Mouse (Mus musculus): Measurements from ENCODE around the gene Krtap2-4.
"Not testable (repeated sequence)": the region's sequence is repeated elsewhere in the genome, so short reads cannot be mapped to it uniquely, and the experiment has no call there.

The Krtap2-4 gene

GRCm38 (mm10) chr11:99614796-99615363, at the start of gene Krtap2-4:
TSS of gene Krtap2-4 (minus strand) at chr11:99614846.
- no peak for DNase-seq (ENCODE audit: low spot score)

GRCm38 (mm10) chr11:99662802-99663201, 48.2 kb upstream of the Krtap2-4 start:
- DNase-seq (ENCODE audit: low spot score), result no peak

GRCm38 (mm10) chr11:99659256-99659655, 44.6 kb upstream of the Krtap2-4 start:
- DNase-seq (ENCODE audit: low spot score), result no peak

DNA sequence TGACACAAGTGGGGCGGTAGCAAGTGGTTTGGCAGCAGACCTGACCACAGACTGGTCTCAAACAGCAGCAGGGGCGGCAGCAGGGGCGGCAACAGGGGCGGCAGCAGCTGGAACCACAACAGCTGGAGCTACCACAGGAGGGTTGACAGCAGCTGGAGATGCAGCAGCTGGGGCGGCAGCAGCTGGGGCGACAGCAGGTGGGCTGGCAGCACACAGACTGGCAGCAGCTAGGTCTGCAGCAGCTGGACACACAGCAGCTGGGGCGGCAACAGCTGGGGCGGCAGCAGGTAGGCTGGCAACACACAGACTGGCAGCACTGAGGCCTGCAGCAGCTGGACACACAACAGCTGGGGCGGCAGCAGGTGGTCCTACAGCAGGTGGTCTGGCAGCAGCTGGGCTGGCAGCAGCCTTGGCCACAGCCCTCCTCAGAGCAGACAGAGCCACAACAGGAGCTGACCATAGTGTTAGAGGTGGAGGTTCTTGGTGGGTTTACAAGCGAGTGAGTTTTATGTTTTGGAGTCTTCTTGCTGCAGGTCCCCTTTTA, 43.9 kb upstream of the Krtap2-4 start, which contains the start of gene Gm11563:
Gm11563 (minus strand) TSS at position 494 of the 544 bp plus-strand sequence.
- DNase-seq (ENCODE audit: low spot score), result not testable (repeated sequence)

- DNase-seq (ENCODE audit: low spot score), result no peak
Observed at GRCm38 (mm10) chr11:99657051-99657450, 42.4 kb upstream of the Krtap2-4 start.

DNA sequence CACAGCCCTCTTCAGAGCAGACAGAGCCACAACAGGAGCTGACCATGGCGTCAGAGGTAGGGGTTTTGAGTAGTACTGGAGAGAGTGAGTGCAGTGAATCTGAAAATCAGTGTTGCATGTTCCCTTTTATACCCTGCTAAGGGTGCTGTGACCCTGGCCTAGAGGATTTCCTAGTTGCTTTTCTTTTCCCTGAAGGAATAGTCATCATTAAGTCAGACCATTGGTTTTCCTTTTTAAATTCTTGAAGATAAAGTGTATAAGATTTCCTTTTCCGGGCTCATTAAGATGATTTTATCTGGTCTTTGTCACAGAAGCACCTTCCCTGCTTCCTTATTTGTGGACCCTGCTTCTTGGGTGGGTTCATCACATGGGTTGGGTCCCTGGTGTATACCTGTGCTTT, 35.5 kb upstream of the Krtap2-4 start, which contains the start of gene Gm11555:
Gm11555 (minus strand) TSS at position 101 of the 400 bp plus-strand sequence.
- DNase-seq (ENCODE audit: low spot score), result no peak

DNA sequence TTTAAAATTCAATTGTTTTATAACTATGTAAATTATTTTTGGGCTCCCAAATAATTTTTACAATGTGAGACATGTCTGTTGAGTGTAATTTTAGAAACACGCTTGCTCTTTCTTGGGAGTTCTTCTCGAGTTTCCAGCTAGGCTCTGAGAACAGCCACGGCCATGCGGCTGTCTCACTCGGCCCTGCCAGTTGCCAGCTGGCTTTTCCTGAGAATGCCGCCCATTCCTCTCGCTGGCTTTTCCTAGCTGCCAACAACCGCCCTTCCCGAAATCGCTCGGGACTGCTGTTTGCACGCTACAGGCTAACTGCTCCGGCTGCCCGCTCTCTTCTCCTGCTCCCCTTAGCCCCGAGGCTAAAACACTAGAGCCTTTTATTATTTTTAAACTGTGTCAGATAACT, 31.8 kb upstream of the Krtap2-4 start:
- no peak for DNase-seq (ENCODE audit: low spot score)

DNA sequence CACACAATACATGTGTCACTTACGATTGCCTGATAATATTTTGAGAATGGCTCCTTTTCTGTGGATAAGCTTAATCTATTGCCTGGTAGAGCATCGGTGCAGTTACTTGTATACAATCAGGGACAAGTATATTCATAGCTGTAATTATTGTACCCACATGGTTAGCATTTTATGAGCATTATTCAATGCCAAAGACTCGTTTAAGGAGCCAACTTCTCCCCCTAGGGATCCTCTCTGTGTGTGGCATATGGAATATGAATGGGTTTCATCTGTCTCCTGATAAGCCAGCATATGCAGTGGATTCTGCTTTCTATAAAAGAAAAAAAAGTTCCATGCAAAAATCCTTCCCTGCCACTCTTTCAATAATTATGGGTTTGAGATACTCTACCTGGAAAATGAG, 29.7 kb upstream of the Krtap2-4 start:
- no peak for DNase-seq (ENCODE audit: low spot score)

DNA sequence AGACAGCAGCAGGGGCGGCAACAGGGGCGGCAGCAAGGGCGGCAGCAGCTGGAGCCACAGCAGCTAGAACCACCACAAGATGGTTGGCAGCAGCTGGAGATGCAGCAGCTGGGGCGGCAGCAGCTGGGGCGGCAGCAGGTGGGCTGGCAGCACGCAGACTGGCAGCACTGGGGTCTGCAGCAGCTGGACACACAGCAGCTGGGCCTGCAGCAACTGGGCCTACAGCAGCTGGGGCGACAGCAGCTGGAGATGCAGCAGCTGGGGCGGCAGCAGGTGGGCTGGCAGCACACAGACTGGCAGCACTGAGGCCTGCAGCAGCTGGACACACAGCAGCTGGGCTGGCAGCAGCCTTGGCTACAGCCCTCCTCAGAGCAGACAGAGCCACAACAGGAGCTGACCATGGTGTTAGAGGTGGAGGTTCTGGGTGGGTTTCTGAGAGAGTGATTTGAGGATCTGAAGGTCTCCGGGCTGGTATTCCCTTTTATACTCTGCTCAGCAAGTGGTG, 29.0 kb upstream of the Krtap2-4 start, which contains the start of gene Krtap4-7:
Krtap4-7 (minus strand) TSS at position 455 of the 505 bp plus-strand sequence.
- not testable (repeated sequence) for DNase-seq (ENCODE audit: low spot score)

DNA sequence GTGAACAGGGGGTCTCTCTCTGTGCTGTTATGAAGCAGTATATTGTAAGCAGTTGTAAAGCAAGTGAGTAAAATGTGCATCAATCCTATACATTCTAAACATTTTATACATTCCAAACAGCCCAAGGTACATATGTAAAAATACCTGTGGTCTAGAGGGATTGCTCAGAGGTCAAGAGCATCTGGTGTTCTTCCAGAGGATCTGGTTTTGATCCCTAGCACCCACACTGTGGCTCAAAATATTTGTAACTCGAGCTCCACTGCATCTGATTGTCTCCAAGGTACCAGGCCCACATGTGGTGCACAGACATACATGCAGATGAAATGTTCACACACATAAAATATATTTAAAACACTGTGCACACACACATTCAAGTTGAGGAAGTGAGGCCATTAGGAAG, 26.3 kb upstream of the Krtap2-4 start:
- DNase-seq (ENCODE audit: low spot score), result no peak

DNA sequence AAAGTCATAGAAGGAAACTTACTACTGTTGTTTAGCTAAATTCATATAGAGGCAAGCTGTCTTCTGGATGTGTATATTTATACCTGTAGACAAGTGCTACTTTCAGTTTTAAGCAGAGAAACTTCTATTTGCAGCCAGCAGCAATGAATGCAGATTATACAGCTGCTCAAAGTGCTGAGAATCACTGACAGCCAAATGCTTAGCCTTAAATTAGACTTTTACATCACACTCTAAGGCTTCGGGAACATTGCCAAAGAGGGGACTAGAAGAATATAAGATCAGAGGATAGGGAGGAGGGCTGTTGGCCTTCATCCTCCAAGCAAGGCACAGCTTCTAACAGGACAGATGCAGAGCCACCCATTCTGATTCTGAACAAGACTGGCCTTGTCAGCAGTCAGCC, 22.4 kb upstream of the Krtap2-4 start:
- no peak for DNase-seq (ENCODE audit: low spot score)

DNA sequence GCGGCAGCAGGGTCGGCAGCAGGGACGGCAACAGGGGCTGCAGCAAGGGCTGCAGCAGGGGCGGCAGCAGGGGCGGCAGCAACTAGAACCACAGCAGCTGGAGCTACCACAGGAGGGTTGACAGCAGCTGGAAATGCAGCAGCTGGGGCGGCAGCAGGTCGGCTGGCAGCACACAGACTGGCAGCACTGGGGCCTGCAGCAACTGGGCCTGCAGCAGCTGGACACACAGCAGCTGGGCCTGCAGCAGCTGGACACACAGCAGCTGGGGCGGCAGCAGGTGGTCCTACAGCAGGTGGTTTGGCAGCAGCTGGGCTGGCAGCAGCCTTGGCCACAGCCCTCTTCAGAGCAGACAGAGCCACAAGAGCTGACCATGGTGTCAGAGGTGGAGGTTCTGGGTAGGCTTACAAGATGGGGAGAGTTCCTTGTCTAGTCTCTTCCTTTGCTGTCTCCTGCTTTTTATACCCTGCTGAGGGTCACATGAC, 20.0 kb upstream of the Krtap2-4 start, which contains the start of gene Krtap4-2:
Krtap4-2 (minus strand) TSS at position 432 of the 482 bp plus-strand sequence.
- no peak for DNase-seq (ENCODE audit: low spot score)

DNA sequence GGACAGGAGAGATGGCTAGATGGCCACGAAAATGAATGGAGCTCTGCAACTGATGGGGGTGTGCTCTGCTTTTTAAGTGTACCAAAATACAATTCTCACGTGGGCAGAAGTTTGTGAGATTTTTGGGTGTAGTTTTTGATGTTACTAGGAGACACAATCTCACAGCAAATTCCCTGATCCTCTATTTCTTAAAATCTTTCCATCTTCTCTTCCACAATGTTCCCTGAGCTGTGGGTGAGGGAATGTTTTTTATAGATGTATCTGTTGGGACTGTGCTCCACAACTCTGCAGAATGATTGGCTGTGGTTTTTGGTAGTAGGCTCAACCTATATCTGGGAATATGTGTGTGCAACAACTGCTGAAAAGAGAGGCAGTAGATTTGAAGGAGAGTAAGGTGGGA, 18.6 kb upstream of the Krtap2-4 start:
- no peak for DNase-seq (ENCODE audit: low spot score)

DNA sequence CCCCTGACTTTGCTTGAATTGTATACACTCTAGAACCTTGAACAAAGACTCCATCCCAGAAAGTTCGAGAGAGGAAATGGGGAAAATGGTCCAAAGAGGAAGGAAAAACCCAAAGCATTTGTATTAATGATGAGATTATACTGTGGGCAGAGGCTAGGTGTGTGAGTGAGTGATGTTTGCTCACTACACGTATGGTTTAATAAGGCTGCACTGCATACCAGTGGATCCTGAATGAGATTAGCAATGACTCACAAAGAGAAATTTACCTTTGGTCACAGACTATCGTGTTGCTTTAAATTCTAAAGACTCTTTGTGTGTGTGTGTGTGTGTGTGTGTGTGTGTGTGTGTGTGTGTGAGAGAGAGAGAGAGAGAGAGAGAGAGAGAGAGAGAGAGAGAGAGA, 16.2 kb upstream of the Krtap2-4 start:
- DNase-seq (ENCODE audit: low spot score), result no peak

- no peak for DNase-seq (ENCODE audit: low spot score)
Observed at GRCm38 (mm10) chr11:99628138-99628537, 13.5 kb upstream of the Krtap2-4 start, which contains the start of gene Krtap4-1. TSS of gene Krtap4-1 (minus strand) at chr11:99628238.

DNA sequence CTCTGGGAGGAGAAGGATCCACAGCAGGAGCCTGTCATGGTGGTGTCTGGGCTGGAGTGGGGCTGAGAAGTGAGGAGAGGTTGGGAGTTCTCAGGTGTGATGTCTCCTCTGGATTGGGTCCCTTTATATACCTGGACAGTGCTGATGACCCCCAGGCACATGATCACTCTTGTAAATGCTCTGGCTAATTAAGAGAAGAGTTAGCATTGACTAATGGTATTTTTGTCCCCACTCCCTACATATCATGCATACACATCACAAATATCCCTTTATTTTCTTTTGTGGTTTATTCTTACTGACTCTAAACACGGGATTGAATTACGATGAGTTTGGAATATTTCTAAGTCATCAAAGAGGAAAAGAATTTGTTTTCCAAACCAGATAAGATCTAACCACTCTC, 5.7 kb upstream of the Krtap2-4 start, which contains the start of gene Gm11562:
Gm11562 (minus strand) TSS at position 101 of the 400 bp plus-strand sequence.
- no peak for DNase-seq (ENCODE audit: low spot score)

GRCm38 (mm10) chr11:99610089-99610488, 4.6 kb downstream of the Krtap2-4 start, which contains the start of gene Gm11937:
TSS of gene Gm11937 (minus strand) at chr11:99610189.
- DNase-seq (ENCODE audit: low spot score), result not testable (repeated sequence)

- no peak for DNase-seq (ENCODE audit: low spot score)
Observed at GRCm38 (mm10) chr11:99609126-99609525, 5.5 kb downstream of the Krtap2-4 start.

GRCm38 (mm10) chr11:99603208-99603607, 11.4 kb downstream of the Krtap2-4 start, which contains the start of gene Gm11938:
TSS of gene Gm11938 (minus strand) at chr11:99603308.
- DNase-seq (ENCODE audit: low spot score), result not testable (repeated sequence)

- DNase-seq (ENCODE audit: low spot score), result not testable (repeated sequence)
Observed at GRCm38 (mm10) chr11:99597742-99598141, 16.9 kb downstream of the Krtap2-4 start, which contains the start of gene Krtap9-3. TSS of gene Krtap9-3 (minus strand) at chr11:99598105.

DNA sequence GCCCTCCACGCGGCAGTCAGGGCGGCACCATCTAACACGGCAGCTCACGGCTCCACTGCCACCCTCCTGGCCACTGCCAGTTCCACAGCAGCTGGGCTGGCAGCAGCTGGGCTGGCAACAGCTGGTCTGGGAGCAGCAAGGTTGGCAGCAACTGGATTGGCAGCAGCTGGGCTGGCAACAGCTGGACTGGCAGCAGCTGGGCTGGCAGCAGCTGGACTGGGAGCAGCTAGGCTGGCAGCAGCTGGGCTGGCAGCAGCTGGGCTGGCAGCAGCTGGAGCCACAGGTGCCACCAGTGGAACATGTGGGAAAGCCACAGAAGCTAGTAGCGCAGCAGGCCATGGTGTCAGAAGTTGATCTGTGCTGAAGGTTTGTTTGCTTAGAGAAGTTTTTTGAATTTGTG, 23.7 kb downstream of the Krtap2-4 start, which contains the start of gene Krtap1-3:
Krtap1-3 (minus strand) TSS at position 359 of the 400 bp plus-strand sequence.
- no peak for DNase-seq (ENCODE audit: low spot score)

- DNase-seq (ENCODE audit: low spot score), result no peak
Observed at GRCm38 (mm10) chr11:99585096-99585495, 29.6 kb downstream of the Krtap2-4 start.

- no peak for DNase-seq (ENCODE audit: low spot score)
Observed at GRCm38 (mm10) chr11:99583245-99583704, 31.4 kb downstream of the Krtap2-4 start, which contains the start of gene Krtap1-4. TSS of gene Krtap1-4 (minus strand) at chr11:99583654.
